Mouse (Mus musculus) kidney, adult 2 months (tissue): ENCODE measurements around the gene Sdk2.

Source experiments
- CTCF ChIP-seq: fragments of 200-500 bp; conservative IDR thresholded peaks from 2 replicates; pipeline ENCODE4 v1.5.1; 2011; ENCODE audit warnings: low read depth, mild to moderate bottlenecking, control low read depth, low read length, moderate library complexity, mixed read lengths; ENCODE audit not compliant: insufficient read depth, insufficient read length
- POLR2A ChIP-seq: fragments of 200-500 bp; IDR thresholded peaks from one replicate; pipeline ENCODE4 v1.6.1; 2011; ENCODE audit warnings: low read depth, low read length, control low read depth

GRCm38 (mm10) chr11:114093175-114093574 is 26.3 kb upstream of the Sdk2 start:
- no peak for TF ChIP-seq POLR2A
- no peak for TF ChIP-seq CTCF
